Mouse (Mus musculus): ENCODE measurements around the gene Rtp2. TPM values are rescaled to one million over a fixed set of nuclear protein-coding genes. Genes with fewer than 3 reads are reported as not detected.

Gene Rtp2
- polyA plus RNA-seq, 1 experiment from 2014 or later: not detected

GRCm38 (mm10) chr16:23887910-23888579, 44.1 kb downstream of the Rtp2 start:
- Histone ChIP-seq H3K27me3 (peaks cover 32% of the 10 kb centered on the region), H3K4me2 (no peak overlapping the region), H3K9ac (no peak overlapping the region), H3K36me3 (no peaks in the 10 kb centered on the region), H3K4me3 (no peak overlapping the region), H3K4me1 (replicated peaks) (no peaks in the 10 kb centered on the region), H3K27ac (no peak overlapping the region), H3K9me3 (replicated peaks) (no peaks in the 10 kb centered on the region)
- 71% methylated on average over 10 of the region's 10 CpGs for WGBS
- ATAC-seq (replicated peaks; ENCODE audit: insufficient number of reproducible peaks, insufficient read depth, low FRiP score, low read depth): no peak

GRCm38 (mm10) chr16:23885098-23885497, 47.1 kb downstream of the Rtp2 start:
- H3K4me3 ChIP-seq: no peak overlapping the region
- H3K27me3 ChIP-seq: peaks cover 6% of the 10 kb centered on the region
- ATAC-seq (replicated peaks; ENCODE audit: insufficient number of reproducible peaks, insufficient read depth, low FRiP score, low read depth): no peak
- no peak overlapping the region for H3K4me2 ChIP-seq
- H3K36me3 ChIP-seq: no peaks in the 10 kb centered on the region
- no peak overlapping the region for H3K27ac ChIP-seq
- WGBS: 79% methylated on average over 12 of the region's 12 CpGs
- no peak overlapping the region for H3K9ac ChIP-seq
- H3K9me3 ChIP-seq (replicated peaks): no peaks in the 10 kb centered on the region
- H3K4me1 ChIP-seq (replicated peaks): no peaks in the 10 kb centered on the region

Other genes with a start within 250 kb of the Rtp2 start
- gene Sst, start 41.4 kb downstream of the Rtp2 start, polyA plus RNA-seq (2015; fragmentation: Nextera tagmentation; extraction: Ambion mirVana): 0.41 TPM in 1 of 2 replicates, not detected in the other
- gene Gm37419, start 56.1 kb upstream of the Rtp2 start, polyA plus RNA-seq (2015; fragmentation: Nextera tagmentation; extraction: Ambion mirVana): not detected in 2 replicates
- 0.66 and 0.82 TPM in 2 replicates for gene Bcl6, start 56.5 kb upstream of the Rtp2 start, polyA plus RNA-seq (2015; fragmentation: Nextera tagmentation; extraction: Ambion mirVana)

Measured in heart, embryonic 15.5 days (tissue).